Mouse (Mus musculus) thymus, postnatal 36 days (tissue): ENCODE measurements around the gene B3gntl1.
A peak's percentile ranks its signal among the peaks of the same experiment; 100 is the strongest.
"Not testable (repeated sequence)": the region's sequence is repeated elsewhere in the genome, so short reads cannot be mapped to it uniquely, and the experiment has no call there.

Experiments
- DNase-seq, 2 experiments: peaks; one replicate each; pipeline ENCODE4 v3.0.0; 2022; ENCODE audit warnings: mixed read lengths in 2 of 2

B3gntl1 gene

GRCm38 (mm10) chr11:121683243-121683642 is 10.3 kb upstream of the B3gntl1 start:
- no peak for DNase-seq

GRCm38 (mm10) chr11:121680750-121681149 is 7.8 kb upstream of the B3gntl1 start:
- DNase-seq, result no peak

DNA sequence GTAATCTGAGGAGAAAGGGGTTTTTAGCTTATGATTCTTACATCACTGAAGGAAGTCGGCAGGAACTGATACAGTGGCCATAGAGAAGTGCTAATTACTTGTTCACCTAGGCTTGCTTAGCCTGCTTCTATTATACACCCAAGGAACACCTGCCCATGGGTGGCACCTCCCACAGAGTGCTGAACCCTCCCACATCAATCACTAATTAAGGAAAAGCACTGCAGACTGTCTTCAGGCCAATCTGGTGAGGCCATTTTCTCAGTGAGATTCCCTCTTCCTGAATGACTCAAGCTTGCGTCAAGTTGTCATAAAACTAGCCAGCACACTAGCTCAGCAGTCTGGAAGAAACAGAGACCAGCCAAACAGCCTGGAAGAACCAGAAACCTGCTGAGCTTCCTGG is 6.6 kb upstream of the B3gntl1 start:
- DNase-seq, result no peak

DNA sequence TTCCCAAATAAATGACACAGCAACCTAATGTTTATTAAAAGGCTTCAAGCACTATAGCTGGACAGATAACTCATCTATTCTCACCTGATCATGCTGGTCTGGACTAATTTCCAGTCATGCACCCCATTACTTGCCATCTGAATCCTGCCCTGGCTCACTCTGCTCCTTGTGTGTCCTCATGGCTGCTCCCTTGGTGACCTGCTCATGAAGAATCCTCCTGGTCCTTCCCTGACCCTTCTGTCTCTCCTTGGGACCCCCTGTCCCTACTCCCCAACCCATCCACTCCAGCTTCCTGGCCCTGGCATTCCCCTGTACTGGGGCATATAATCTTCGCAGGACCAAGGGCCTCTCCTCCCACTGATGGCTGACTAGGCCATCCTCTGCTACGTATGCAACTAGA is 3.9 kb upstream of the B3gntl1 start:
- no peak for DNase-seq

- DNase-seq, result no peak
Measured at GRCm38 (mm10) chr11:121673629-121674028, 676 bp upstream of the B3gntl1 start.

- no peak for DNase-seq
Measured at GRCm38 (mm10) chr11:121672312-121672989, 502 bp downstream of the B3gntl1 start.

GRCm38 (mm10) chr11:121670926-121671325 is 2.0 kb downstream of the B3gntl1 start:
- DNase-seq, result no peak

DNA sequence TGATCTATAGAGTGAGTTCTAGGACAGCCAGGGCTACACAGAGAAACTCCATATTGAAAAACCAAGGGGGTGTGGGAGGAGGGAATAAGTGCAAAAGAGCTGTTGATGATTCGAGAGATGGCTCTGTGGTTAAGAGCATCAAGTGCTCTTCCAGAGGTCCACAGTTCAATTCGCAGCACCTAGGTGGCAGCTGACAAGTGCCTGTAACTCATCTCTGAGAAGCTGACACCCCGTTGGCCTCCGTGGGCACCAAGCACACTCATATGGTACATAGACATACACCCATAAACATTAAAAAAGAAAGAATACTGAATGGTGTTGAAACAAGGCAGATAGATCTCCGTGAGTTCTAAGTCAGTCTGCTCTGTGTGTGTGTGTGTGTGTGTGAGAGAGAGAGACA is 4.2 kb downstream of the B3gntl1 start:
- DNase-seq, result no peak

DNA sequence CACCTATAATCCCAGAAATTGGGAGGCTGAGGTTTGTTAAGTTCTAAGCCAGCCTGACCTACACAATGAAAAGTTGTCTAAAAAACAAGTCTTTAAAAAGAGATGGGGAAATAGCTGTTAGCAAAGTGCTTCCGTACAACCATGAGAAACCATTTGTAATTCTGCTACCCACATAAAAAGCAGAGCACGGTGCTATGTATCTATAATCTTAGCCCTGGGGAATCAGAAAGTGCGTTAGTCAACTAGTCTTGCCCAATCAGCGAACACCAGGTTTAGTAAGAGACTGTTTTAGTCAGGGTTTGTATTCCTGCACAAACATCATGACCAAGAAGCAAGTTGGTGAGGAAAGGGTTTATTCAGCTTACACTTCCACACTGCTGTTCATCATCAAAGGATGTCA is 5.4 kb downstream of the B3gntl1 start:
- no peak for DNase-seq

GRCm38 (mm10) chr11:121661116-121661515 is 11.8 kb downstream of the B3gntl1 start:
- DNase-seq, result no peak

DNA sequence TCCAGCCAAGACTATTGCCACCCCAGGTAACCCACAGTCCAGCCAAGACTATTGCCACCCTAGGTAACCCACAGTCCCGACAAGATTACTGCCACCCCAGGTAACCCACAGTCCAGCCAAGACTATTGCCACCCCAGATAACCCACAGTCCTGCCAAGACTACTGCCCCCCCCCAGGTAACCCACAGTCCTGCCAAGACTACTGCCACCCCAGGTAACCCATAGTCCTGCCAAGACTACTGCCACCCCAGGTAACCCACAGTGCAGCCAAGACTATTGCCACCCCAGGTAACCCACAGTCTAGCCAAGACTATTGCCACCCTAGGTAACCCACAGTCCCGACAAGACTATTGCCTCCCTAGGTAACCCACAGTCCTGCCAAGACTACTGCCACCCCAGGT is 12.3 kb downstream of the B3gntl1 start:
- DNase-seq, result not testable (repeated sequence)

DNA sequence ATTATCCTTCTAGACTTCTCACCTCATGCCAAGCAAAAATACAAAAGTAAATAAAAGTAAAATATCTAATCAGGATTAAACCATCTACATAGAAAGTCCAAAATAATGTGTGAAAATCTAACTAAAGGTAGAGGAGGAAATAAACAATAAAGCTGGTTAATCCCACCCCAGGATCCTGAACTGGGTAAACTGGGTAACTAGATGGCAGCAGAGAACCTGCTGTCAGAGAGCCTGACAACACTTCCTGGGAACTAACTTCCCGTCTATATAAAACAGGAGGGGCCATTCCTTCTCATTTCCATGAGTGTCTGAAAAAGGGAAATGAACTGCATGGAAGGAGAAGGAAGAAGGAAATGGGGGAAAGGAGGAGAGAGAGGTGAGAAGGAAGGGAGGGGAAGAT is 14.8 kb downstream of the B3gntl1 start:
- no peak for DNase-seq

- DNase-seq, result no peak
Measured at GRCm38 (mm10) chr11:121655807-121656511, 17.0 kb downstream of the B3gntl1 start.

- peak; percentile 6 to 17 for DNase-seq
Measured at GRCm38 (mm10) chr11:121655166-121655806, 17.7 kb downstream of the B3gntl1 start.

DNA sequence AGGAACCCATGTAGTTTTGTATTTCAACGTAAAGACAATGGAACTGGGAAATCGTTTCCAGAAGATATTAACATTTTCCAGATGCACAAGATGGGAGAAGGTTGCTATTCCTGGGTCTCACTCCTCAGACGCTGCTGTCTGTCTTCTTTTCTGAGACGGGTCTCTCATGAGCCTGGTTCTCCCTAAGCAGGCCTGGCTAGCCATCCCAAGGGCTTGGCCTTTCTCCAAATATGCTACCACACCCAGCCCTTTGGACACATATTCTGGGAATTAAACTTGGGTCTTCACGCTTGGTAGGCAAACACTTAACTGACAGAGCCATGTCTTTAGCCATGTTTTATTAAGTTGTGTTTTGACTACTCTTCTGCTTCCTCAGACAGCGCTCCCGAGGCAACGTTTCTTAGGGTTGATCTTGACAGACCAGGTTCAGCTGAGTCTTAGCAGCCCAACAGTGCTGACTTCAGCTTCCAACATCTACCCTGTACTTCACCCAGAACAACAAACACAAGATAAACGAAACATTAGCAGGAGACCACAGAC is 18.5 kb downstream of the B3gntl1 start:
- DNase-seq, result no peak

DNA sequence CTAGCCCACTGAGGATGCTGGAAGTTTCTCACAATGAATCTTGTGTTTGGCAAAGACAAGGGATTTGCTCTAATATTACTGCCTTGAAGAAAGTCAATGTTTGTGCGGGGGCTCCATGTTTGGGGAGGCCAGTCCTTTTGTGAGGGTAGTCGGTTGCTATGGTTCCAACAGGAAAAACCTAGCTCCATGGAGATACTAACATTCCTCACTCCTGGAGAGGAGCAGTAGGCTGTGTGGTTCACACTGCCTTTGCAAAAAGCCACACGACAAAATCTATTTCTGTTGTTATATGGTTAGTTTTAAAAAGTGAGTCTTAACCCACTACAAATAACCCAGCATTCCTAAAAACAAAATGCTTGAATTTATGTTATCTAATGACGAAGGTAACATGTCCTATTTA is 19.3 kb downstream of the B3gntl1 start:
- DNase-seq, result no peak

GRCm38 (mm10) chr11:121652547-121653305 is 20.2 kb downstream of the B3gntl1 start:
- DNase-seq, result peak; percentile 69 to 72

- DNase-seq, result no peak
Measured at GRCm38 (mm10) chr11:121651983-121652382, 21.0 kb downstream of the B3gntl1 start.

DNA sequence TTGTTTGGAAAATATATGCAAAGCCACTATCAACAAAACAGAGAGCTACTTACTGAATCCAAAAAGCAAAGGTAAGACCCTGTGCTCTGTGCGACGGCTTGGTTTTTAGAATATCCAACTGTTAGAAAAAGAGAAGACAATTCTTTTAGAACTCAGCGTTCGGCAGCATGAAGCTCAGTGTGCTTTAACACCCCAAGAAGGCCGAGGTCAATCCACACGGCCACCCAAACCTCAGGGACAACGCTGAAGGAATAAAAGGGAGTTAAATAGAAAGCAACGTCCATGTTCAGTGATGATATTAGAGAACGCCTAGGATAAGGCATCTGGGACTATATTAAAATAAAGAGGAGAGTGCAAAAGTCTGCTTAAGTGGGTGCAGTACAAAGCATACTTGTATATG is 21.4 kb downstream of the B3gntl1 start:
- no peak for DNase-seq

DNA sequence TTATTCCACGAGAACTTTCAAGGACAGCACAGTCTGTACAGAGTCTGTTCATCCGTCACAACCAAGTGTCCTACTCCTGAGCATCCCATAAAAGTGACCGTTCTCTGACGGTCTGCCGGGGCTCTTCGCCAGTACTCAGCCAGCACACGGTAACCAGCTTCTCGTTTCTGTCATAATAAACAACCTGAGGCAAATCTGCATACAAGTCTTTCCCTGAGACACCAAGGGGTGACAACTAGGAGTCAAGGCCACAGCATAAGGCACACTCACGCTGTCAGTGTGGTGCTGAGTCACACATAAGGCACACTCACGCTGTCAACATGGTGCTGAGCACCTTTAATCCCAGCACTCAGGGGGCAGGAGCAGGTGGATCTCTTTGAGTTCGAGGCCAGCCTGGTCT is 22.3 kb downstream of the B3gntl1 start:
- DNase-seq, result no peak

- DNase-seq, result no peak
Measured at GRCm38 (mm10) chr11:121649900-121650299, 23.1 kb downstream of the B3gntl1 start.

GRCm38 (mm10) chr11:121648166-121648565 is 24.8 kb downstream of the B3gntl1 start:
- no peak for DNase-seq

- DNase-seq, result no peak
Measured at GRCm38 (mm10) chr11:121647321-121647720, 25.6 kb downstream of the B3gntl1 start.
